Mouse (Mus musculus) heart, embryonic 10.5 days (tissue): Measurements from ENCODE around the gene Gtf2f1. TPM values are rescaled to one million over a fixed set of nuclear protein-coding genes. Genes with fewer than 3 reads are reported as not detected.

ENCODE experiments used
- DNase-seq: peaks from one replicate; pipeline ENCODE4 v3.0.0-alpha.2; 2017; ENCODE audit warnings: low spot score
- H3K27ac ChIP-seq: fragments of 300-500 bp; sonication (generic); 2 replicates; pipeline ENCODE4 v1.5.1; 2016; ENCODE audit warnings: mild to moderate bottlenecking
- H3K27me3 ChIP-seq: fragments of 300-500 bp; sonication (generic); 2 replicates; pipeline ENCODE4 v1.6.1; 2016; ENCODE audit warnings: mild to moderate bottlenecking; ENCODE audit not compliant: poor library complexity, insufficient read depth, severe bottlenecking
- H3K36me3 ChIP-seq: fragments of 300-500 bp; sonication (generic); 2 replicates; pipeline ENCODE4 v1.6.1; 2016; ENCODE audit warnings: mild to moderate bottlenecking, moderate library complexity
- H3K4me1 ChIP-seq: fragments of 300-500 bp; sonication (generic); 2 replicates; pipeline ENCODE4 v1.6.1; 2016; ENCODE audit warnings: mild to moderate bottlenecking
- H3K4me3 ChIP-seq: fragments of 300-500 bp; sonication (generic); 2 replicates; pipeline ENCODE4 v1.5.1; 2016; ENCODE audit warnings: mild to moderate bottlenecking, moderate library complexity
- H3K9me3 ChIP-seq: fragments of 300-500 bp; sonication (generic); 2 replicates; pipeline ENCODE4 v1.6.1; 2016; ENCODE audit warnings: mild to moderate bottlenecking, moderate library complexity
- WGBS: fragments of 180-500 bp; shearing (Covaris S2); methylation state at CpG from one replicate; pipeline ENCODE4 v1.1.7; 2016; 5-methylcytosine and 5-hydroxymethylcytosine counted together
- polyA plus RNA-seq: library from polyadenylated mRNA; unstranded; fragments of >200 nt; fragmentation: Nextera tagmentation; extraction: Ambion mirVana; gene quantifications from 2 replicates; pipeline ENCODE4 v1.2.1, GENCODE M21; 2016

The Gtf2f1 gene
- polyA plus RNA-seq, 1 experiment from 2014 or later = 56.0 TPM

DNA sequence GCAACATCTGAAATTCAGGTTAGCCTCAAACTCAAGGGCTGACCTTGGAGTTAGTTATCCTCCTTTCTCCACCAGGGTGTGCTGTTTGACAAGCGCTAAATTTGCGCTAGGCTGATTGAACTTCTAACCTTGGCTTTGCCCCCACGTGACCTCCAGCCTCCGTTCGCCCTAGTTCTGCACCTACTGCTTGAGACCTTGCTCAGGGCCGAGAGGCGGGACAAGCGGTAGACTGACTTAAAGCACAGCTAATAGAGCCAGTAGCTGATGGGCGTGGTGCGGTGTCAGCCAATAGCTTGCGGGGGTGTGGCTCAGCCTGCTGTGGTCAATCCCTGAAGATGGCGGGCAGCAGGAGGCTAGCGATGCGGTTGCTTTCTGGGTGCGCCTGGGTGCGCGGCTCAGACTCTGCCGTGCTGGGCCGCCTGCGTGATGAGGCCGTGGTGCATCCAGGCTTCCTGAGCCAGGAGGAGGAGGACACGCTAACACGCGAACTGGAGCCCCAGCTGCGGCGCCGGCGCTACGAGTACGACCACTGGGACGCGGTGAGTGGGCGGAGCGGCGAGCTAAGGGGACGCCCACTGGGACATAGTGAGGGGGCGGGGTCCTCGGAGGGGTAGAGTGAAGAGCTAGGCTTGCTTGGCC is 13.9 kb downstream of the Gtf2f1 start, which contains the start of gene Alkbh7:
Alkbh7 (plus strand) TSS at position 311 of the 639 bp plus-strand sequence.
- H3K4me1 ChIP-seq = peaks cover 36% of the 10 kb centered on the region
- WGBS = under 1% methylated on average over 38 of the region's 38 CpGs
- H3K27ac ChIP-seq = peak within 1 kb of the TSS; percentile 85
- H3K36me3 ChIP-seq = peaks cover 60% of the 10 kb centered on the region
- H3K27me3 ChIP-seq = no peaks in the 10 kb centered on the region
- peak within 1 kb of the TSS; percentile 88 for H3K4me3 ChIP-seq
- no peaks in the 10 kb centered on the region for H3K9me3 ChIP-seq
- DNase-seq = peak; percentile 100

DNA sequence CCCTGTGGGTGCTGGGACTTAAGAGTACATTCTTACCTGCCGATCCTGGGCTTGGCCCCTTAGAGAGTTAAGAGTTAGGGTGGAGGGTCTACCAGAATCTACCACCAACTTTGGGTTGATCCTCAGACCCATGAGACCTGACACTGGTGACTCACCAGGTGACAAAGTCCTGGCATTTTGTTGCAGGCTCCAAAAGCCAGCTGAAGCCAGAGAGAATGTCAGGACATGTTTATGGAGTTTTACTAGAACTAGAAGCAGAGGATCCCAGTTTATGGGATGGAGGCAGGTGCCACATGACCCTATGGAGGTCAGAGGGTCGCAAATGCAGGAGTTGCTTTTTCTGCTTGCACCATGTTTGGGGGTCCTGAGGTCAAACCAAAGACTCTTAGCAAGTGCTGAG is 14.6 kb downstream of the Gtf2f1 start:
- Histone ChIP-seq H3K4me3 (peak overlapping the region; percentile 88), H3K4me1 (peaks cover 31% of the 10 kb centered on the region), H3K27me3 (no peaks in the 10 kb centered on the region), H3K27ac (peak overlapping the region; percentile 85), H3K36me3 (peaks cover 67% of the 10 kb centered on the region), H3K9me3 (no peaks in the 10 kb centered on the region)
- WGBS = 71% methylated on average over 2 of the region's 2 CpGs
- no peak for DNase-seq

DNA sequence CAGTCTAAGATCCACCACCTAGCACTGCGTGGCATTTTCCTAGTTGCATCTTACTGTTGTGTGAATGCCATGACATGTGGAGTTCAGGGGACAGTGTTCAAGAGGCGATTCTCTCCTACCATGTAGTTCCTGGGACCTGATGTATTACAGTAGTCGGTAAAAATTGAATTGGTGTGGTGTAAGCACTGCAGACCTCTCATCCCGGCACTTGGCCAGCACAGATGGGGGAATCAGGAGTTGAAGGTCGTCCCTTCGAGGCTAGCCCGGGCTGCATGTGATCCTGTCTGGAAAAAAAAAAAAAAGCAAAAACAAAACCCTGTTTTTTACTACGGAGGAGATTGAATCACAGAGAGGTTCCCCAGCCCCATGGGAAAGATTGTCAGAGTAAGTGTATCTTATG is 16.0 kb downstream of the Gtf2f1 start:
- H3K27ac ChIP-seq = no peak overlapping the region
- H3K4me1 ChIP-seq = peaks cover 23% of the 10 kb centered on the region
- DNase-seq = no peak
- no peak overlapping the region for H3K4me3 ChIP-seq
- H3K9me3 ChIP-seq = no peaks in the 10 kb centered on the region
- H3K27me3 ChIP-seq = no peaks in the 10 kb centered on the region
- peaks cover 70% of the 10 kb centered on the region for H3K36me3 ChIP-seq
- WGBS = 91% methylated on average over 8 of the region's 8 CpGs

GRCm38 (mm10) chr17:56990966-56991365 is 20.1 kb downstream of the Gtf2f1 start:
- Histone ChIP-seq H3K27me3 (no peaks in the 10 kb centered on the region), H3K4me1 (peaks cover 6% of the 10 kb centered on the region), H3K9me3 (no peaks in the 10 kb centered on the region), H3K36me3 (peaks cover 49% of the 10 kb centered on the region), H3K27ac (peak overlapping the region; percentile 90; the same call in 1 of the 2 replicates), H3K4me3 (peak overlapping the region; percentile 82)
- DNase-seq = peak; percentile 75
- WGBS = 65% methylated on average over 2 of the region's 2 CpGs

- DNase-seq = peak; percentile 98
- Histone ChIP-seq H3K4me3 (peak within 1 kb of the TSS; percentile 82), H3K4me1 (peaks cover 6% of the 10 kb centered on the region), H3K27me3 (no peaks in the 10 kb centered on the region), H3K36me3 (peaks cover 41% of the 10 kb centered on the region), H3K27ac (peak within 1 kb of the TSS; percentile 90), H3K9me3 (no peaks in the 10 kb centered on the region)
- WGBS = under 1% methylated on average over 52 of the region's 52 CpGs
These were observed 20.9 kb downstream of the Gtf2f1 start, which contains the start of gene Clpp for GRCm38 (mm10) chr17:56990115-56990746. Gene Clpp, plus strand, starts transcription at chr17:56990305.

DNA sequence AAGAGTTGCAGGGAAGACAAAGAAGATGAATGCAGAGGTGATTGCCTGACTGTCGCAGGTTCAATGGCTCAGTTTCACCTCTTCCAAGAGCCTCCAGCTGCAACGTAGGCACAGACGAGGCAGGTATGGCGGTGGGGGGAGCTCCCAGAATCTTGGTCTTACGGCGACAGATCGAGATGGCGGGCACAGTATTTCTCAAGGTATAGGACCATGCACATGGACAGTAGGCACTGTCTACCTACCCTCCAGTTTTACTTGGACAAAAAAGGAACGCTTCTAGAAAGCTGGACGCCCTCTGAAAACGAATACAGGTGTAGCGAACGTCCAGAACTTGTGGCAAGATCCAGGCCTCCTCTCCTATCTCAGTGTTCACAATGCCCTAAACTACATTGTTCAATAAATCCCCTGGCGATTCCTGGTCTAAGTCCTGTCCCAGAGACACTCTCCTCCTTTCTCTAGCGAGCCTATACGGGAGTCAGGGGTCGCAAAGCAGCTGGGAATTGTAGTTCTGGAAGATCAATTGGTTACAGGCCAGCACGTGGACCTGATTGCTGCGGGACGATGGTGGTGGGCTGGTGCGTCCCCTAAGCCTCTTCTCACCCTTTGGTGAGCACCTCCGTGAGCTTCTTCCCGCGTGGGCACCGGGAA is 21.5 kb downstream of the Gtf2f1 start:
- peak overlapping the region; percentile 90 for H3K27ac ChIP-seq
- H3K36me3 ChIP-seq = peaks cover 36% of the 10 kb centered on the region
- H3K9me3 ChIP-seq = no peaks in the 10 kb centered on the region
- DNase-seq = peak; percentile 95
- 4% methylated on average over 25 of the region's 25 CpGs for WGBS
- H3K4me3 ChIP-seq = peak overlapping the region; percentile 82
- no peaks in the 10 kb centered on the region for H3K27me3 ChIP-seq
- H3K4me1 ChIP-seq = peaks cover 6% of the 10 kb centered on the region

DNA sequence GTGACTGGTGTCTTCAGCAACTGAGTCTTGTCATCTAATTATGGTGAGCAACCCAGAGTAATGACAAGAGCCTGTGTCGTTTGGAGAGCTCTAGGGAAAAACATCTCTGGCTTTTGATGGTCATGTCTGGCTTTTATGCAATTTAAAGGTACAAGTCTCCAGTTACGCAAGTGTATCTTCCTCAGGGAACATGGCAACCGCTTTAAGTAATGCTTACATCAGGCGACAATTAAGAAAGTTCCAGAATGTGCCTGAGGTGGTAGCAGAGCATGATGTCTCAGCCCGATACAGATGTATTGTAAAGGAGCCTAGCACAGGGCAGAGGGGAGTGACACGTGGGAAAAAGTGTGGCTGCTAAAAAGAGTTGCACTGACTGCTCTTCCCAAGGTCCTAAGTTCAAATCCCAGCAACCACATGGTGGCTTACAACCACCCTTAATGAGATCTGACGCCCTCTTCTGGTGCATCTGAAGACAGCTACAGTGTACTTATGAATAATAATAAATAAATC is 22.1 kb downstream of the Gtf2f1 start:
- H3K27ac ChIP-seq = no peak overlapping the region; the same call in 1 of the 2 replicates
- no peaks in the 10 kb centered on the region for H3K27me3 ChIP-seq
- peaks cover 6% of the 10 kb centered on the region for H3K4me1 ChIP-seq
- H3K9me3 ChIP-seq = no peaks in the 10 kb centered on the region
- DNase-seq = peak; percentile 50
- WGBS = 72% methylated on average over 7 of the region's 7 CpGs
- peak overlapping the region; percentile 82 for H3K4me3 ChIP-seq
- H3K36me3 ChIP-seq = peaks cover 30% of the 10 kb centered on the region

DNA sequence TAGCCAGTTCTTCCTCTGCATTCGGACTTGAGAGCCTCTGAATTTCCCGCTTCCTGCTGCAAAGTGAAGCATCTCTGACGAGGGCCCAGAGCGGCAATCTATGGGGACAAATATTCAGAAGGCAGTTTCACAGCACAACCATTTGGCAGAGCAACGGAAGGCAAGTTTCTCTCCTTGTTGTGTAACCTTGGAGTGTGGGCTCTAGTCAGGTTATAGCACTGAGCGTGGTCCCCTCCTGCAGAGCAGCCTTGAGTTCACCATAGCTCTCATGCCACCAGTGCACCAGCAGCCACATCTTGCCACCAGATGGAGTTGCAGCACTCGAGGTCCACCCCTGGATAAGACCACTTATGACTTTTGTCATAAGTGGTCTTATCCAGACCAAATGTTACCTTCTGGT is 22.6 kb downstream of the Gtf2f1 start:
- Histone ChIP-seq H3K27me3 (no peaks in the 10 kb centered on the region), H3K36me3 (peaks cover 24% of the 10 kb centered on the region), H3K27ac (no peak overlapping the region), H3K4me3 (no peak overlapping the region), H3K4me1 (peaks cover 6% of the 10 kb centered on the region), H3K9me3 (no peaks in the 10 kb centered on the region)
- 81% methylated on average over 7 of the region's 7 CpGs for WGBS
- DNase-seq = peak; percentile 62

- WGBS = 84% methylated on average over 3 of the region's 3 CpGs
- Histone ChIP-seq H3K4me3 (no peak overlapping the region), H3K36me3 (0 out of 2 replicates have a peak, but pooled peaks cover 3% of the 10 kb centered on the region), H3K27ac (no peak overlapping the region), H3K27me3 (no peaks in the 10 kb centered on the region), H3K4me1 (peaks cover 5% of the 10 kb centered on the region), H3K9me3 (no peaks in the 10 kb centered on the region)
- DNase-seq = peak; percentile 58
These were observed 24.8 kb downstream of the Gtf2f1 start for GRCm38 (mm10) chr17:56986105-56986805.

DNA sequence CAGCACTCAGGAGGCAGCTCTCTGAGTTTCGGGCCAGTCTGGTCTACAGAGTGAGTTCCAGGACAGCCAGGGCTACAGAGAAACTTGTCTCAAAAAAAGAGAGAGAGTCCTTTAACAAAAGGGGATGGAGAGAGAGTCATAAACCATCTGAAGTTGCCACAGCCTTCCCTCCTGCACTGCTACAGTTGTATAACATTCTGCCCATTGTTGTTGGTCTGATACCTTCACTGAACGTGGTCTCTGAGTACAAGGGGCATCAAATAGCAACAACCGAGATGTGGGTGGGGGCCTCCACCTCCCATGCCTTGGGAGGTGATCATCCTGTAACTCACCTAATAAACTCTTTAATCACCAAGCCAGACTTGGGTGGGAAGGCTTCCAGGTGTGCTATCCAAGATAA is 25.4 kb downstream of the Gtf2f1 start:
- H3K9me3 ChIP-seq = no peaks in the 10 kb centered on the region
- H3K36me3 ChIP-seq = no peaks in the 10 kb centered on the region
- 78% methylated on average over 3 of the region's 3 CpGs for WGBS
- H3K4me3 ChIP-seq = no peak overlapping the region
- DNase-seq = peak; percentile 53
- no peaks in the 10 kb centered on the region for H3K27me3 ChIP-seq
- no peaks in the 10 kb centered on the region for H3K4me1 ChIP-seq
- no peak overlapping the region for H3K27ac ChIP-seq

GRCm38 (mm10) chr17:56984886-56985285 is 26.2 kb downstream of the Gtf2f1 start:
- no peak overlapping the region for H3K4me3 ChIP-seq
- H3K36me3 ChIP-seq = no peaks in the 10 kb centered on the region
- DNase-seq = peak; percentile 60
- H3K4me1 ChIP-seq = no peaks in the 10 kb centered on the region
- no peak overlapping the region for H3K27ac ChIP-seq
- no peaks in the 10 kb centered on the region for H3K9me3 ChIP-seq
- WGBS = 78% methylated on average over 9 of the region's 9 CpGs
- no peaks in the 10 kb centered on the region for H3K27me3 ChIP-seq

- WGBS = 61% methylated on average over 5 of the region's 5 CpGs
- Histone ChIP-seq H3K4me1 (no peaks in the 10 kb centered on the region), H3K27ac (no peak within 1 kb of the TSS), H3K27me3 (no peaks in the 10 kb centered on the region), H3K9me3 (no peaks in the 10 kb centered on the region), H3K4me3 (no peak within 1 kb of the TSS), H3K36me3 (no peaks in the 10 kb centered on the region)
- DNase-seq = peak; percentile 64
These were observed 29.1 kb downstream of the Gtf2f1 start, which contains the start of gene Acer1 for GRCm38 (mm10) chr17:56982013-56982412. Gene Acer1, minus strand, starts transcription at chr17:56982126.
